Mouse (Mus musculus) limb, embryonic 14.5 days (tissue): Measurements from ENCODE around the gene Hbq1b. TPM values are rescaled to one million over a fixed set of nuclear protein-coding genes. Genes with fewer than 3 reads are reported as not detected.

Experiments
- ATAC-seq: fragments of 200-750 bp; cut with Nextera tagmentation; 2 replicates; pipeline ENCODE4 v1.8.0; 2017; ENCODE audit warnings: low read depth, moderate number of reproducible peaks, moderate TSS enrichment; ENCODE audit not compliant: low FRiP score
- DNase-seq: peaks from one replicate; pipeline ENCODE4 v3.0.0-alpha.2; 2015; ENCODE audit warnings: low spot score
- H3K27ac ChIP-seq: fragments of 300-500 bp; sonication (generic); replicated peaks from 2 replicates; pipeline ENCODE4 v1.5.1; 2014; ENCODE audit warnings: low read depth, mild to moderate bottlenecking, low read length, moderate library complexity, mixed read lengths
- H3K27me3 ChIP-seq: fragments of 300-500 bp; sonication (generic); 2 replicates; pipeline ENCODE4 v1.6.1; 2014; ENCODE audit warnings: low read length, mixed read lengths; ENCODE audit not compliant: control insufficient read depth, insufficient read depth
- H3K36me3 ChIP-seq: fragments of 300-500 bp; sonication (generic); 2 replicates; pipeline ENCODE4 v1.6.1; 2014; ENCODE audit warnings: mild to moderate bottlenecking, low read length, moderate library complexity, mixed read lengths; ENCODE audit not compliant: control insufficient read depth, insufficient read depth
- H3K4me1 ChIP-seq: fragments of 300-500 bp; sonication (generic); 2 replicates; pipeline ENCODE4 v1.6.1; 2014; ENCODE audit warnings: antibody characterized with exemption, low read length, mixed read lengths; ENCODE audit not compliant: control insufficient read depth, insufficient read depth
- H3K4me2 ChIP-seq: fragments of 300-500 bp; sonication (generic); replicated peaks from 2 replicates; pipeline ENCODE4 v1.6.1; 2014; ENCODE audit warnings: low read depth, mild to moderate bottlenecking, low read length, moderate library complexity; ENCODE audit not compliant: severe bottlenecking
- H3K4me3 ChIP-seq: fragments of 300-500 bp; sonication (generic); replicated peaks from 2 replicates; pipeline ENCODE4 v1.5.1; 2014; ENCODE audit warnings: low read length
- H3K9ac ChIP-seq: fragments of 300-500 bp; sonication (generic); 2 replicates; pipeline ENCODE4 v1.6.1; 2014; ENCODE audit warnings: mild to moderate bottlenecking, low read depth, low read length, moderate library complexity; ENCODE audit not compliant: severe bottlenecking
- H3K9me3 ChIP-seq: fragments of 300-500 bp; sonication (generic); 2 replicates; pipeline ENCODE4 v1.6.1; 2016; ENCODE audit warnings: low read length; ENCODE audit not compliant: control insufficient read depth
- POLR2A ChIP-seq: fragments of 200-500 bp; IDR thresholded peaks from 2 replicates; pipeline ENCODE4 v1.8.0; 2012; ENCODE audit warnings: inconsistent platforms, mild to moderate bottlenecking, moderate library complexity, borderline replicate concordance; ENCODE audit not compliant: insufficient read depth, insufficient read length; ENCODE audit errors: extremely low read depth
- WGBS: fragments of 180-500 bp; shearing (Covaris S2); extraction: QIAGEN DNeasy Blood & Tissue Kit; methylation state at CpG from one replicate; pipeline ENCODE4 v1.1.7; 2014; 5-methylcytosine and 5-hydroxymethylcytosine counted together
- polyA plus RNA-seq, 2 experiments: library from polyadenylated mRNA; depleted of rRNA in 1 of 2; stranded (reverse) in 1 of 2; unstranded in 1 of 2; fragments of >200 nt; fragmentation: Nextera tagmentation in 1 of 2; extraction: Ambion mirVana in 1 of 2; gene quantifications; 2 replicates each; pipeline versions ENCODE4 v1.2.1 to v1.2.3; 2012 to 2014

The Hbq1b gene
- polyA plus RNA-seq, 2 experiments = 0.87 to 1.1 TPM

- Histone ChIP-seq H3K4me2 (no peak overlapping the region), H3K9ac (no peak overlapping the region), H3K4me1 (no peaks in the 10 kb centered on the region), H3K27ac (no peak overlapping the region), H3K36me3 (no peaks in the 10 kb centered on the region), H3K27me3 (no peaks in the 10 kb centered on the region), H3K4me3 (no peak overlapping the region), H3K9me3 (no peaks in the 10 kb centered on the region)
- 51% methylated on average over 2 of the region's 2 CpGs for WGBS
- DNase-seq = no peak
- TF ChIP-seq POLR2A = no peak
- no peak for ATAC-seq
Measured at GRCm38 (mm10) chr11:32302824-32303419, 16.2 kb downstream of the Hbq1b start.

- WGBS = 92% methylated on average over 1 of the region's 1 CpGs
- ATAC-seq = no peak
Measured at GRCm38 (mm10) chr11:32303455-32303854, 16.7 kb downstream of the Hbq1b start.

DNA sequence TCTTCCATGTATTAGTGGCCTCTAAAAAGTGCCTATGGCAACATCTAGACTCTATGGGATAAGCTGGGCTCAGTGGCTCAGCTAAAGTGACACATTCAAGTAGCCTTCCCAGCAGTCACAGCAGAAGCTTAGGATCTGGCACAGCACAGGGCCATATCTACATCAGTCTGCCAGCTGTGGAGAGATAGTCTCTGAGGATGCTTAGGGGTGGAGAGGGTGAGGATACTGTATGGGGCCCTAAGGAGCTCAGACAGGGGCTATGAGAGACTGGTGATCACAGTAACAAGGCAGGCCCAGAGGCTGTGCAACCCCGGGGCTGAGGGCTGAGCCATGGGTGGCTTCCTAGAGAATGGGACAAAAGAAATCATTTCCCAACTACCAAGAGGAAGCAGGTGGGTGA is 20.2 kb downstream of the Hbq1b start:
- Histone ChIP-seq H3K4me1 (no peaks in the 10 kb centered on the region), H3K27me3 (no peaks in the 10 kb centered on the region), H3K27ac (no peak overlapping the region), H3K9me3 (no peaks in the 10 kb centered on the region), H3K36me3 (no peaks in the 10 kb centered on the region), H3K4me2 (no peak overlapping the region), H3K9ac (no peak overlapping the region), H3K4me3 (no peak overlapping the region)
- ATAC-seq (no peak), DNase-seq (no peak)
- WGBS = 83% methylated on average over 1 of the region's 1 CpGs
- no peak for TF ChIP-seq POLR2A

More at GRCm38 (mm10) chr11:32303455-32303854, 16.7 kb downstream of the Hbq1b start:
- Histone ChIP-seq H3K27me3 (no peaks in the 10 kb centered on the region), H3K4me3 (no peak overlapping the region), H3K4me2 (no peak overlapping the region), H3K27ac (no peak overlapping the region), H3K9ac (no peak overlapping the region), H3K4me1 (no peaks in the 10 kb centered on the region), H3K9me3 (no peaks in the 10 kb centered on the region), H3K36me3 (no peaks in the 10 kb centered on the region)
- no peak for DNase-seq
- no peak for TF ChIP-seq POLR2A

DNA sequence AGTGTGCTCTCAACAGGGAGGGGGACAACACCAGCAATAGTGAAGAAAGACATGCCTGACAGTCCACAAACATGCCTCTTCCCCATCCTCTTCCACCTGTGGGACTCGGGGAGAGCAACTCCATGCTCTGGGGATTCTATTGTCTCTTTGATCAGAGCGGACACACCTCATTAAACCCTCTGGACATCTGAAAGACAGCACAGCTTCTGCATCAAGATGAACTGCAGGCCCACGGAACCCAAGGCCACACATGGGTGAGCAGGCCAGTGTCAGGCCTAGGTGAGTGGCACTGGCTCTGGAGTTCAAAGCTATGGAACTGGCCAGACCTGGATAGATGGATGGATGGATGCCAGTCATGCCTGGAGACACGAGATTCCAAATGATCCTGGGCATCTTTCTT is 22.7 kb downstream of the Hbq1b start:
- no peaks in the 10 kb centered on the region for H3K4me1 ChIP-seq
- ATAC-seq = no peak

DNA sequence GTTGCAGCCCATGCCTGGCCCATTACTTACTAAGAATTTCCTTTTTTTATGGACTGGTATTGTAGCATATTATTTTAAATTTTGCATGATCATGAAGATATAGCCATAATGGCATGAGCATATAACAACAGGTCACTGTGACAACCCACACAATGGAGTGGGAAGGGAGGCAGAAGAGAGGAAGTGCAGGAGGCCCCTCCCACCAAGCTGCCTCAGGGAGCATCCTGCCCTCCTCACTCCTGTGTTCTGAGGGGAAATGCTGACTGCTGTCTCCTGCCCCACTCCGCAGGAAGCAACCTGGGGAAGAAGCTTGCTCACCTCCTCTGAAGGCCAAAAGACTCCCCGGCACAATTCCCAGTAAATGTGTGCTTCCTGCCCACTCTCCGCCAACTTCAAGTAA is 23.2 kb downstream of the Hbq1b start:
- Histone ChIP-seq H3K4me1 (no peaks in the 10 kb centered on the region), H3K27me3 (no peaks in the 10 kb centered on the region), H3K9me3 (no peaks in the 10 kb centered on the region), H3K27ac (no peak overlapping the region), H3K36me3 (no peaks in the 10 kb centered on the region), H3K4me3 (no peak overlapping the region), H3K9ac (no peak overlapping the region), H3K4me2 (no peak overlapping the region)
- DNase-seq = no peak
- no peak for TF ChIP-seq POLR2A
- no peak for ATAC-seq
- 80% methylated on average over 3 of the region's 3 CpGs for WGBS

More for the DNA sequence above, 22.7 kb downstream of the Hbq1b start:
- WGBS = 53% methylated on average over 4 of the region's 4 CpGs
- Histone ChIP-seq H3K9ac (no peak overlapping the region), H3K4me2 (no peak overlapping the region), H3K27ac (no peak overlapping the region), H3K36me3 (no peaks in the 10 kb centered on the region), H3K27me3 (no peaks in the 10 kb centered on the region), H3K9me3 (no peaks in the 10 kb centered on the region), H3K4me3 (no peak overlapping the region)
- no peak for DNase-seq
- TF ChIP-seq POLR2A = no peak
